In genomic region chr17:71171161-71171560, GRCm38 (mm10) we compare ENCODE assay signal across 21 mouse cellular contexts. TPM values are rescaled to one million over a fixed set of nuclear protein-coding genes. Genes with fewer than 3 reads are reported as not detected.
DNase-seq lines count a peak whose midpoint lies in the region; ATAC-seq and TF ChIP-seq lines count a peak whose summit lies in the region.
"Had no signal": no experiment of that assay in that cellular context is flagged by ENCODE, and none has a peak within 500 bp of the region (broad histone marks: within the 10 kb centered on the region; RNA-seq: fewer than 3 reads in every experiment).

No protein-coding gene starts in this region.

- no peak for TF ChIP-seq CTCF in layer of hippocampus, adult 2 months (conservative IDR thresholded peaks at IDR 0.05)

- no peaks in the 10 kb centered on the region for H3K27me3 ChIP-seq in erythroblast, embryonic 14.5 days (ENCODE audit: control insufficient read depth)
- no peaks in the 10 kb centered on the region for H3K27me3 ChIP-seq in liver, embryonic 15.5 days
- H3K27me3 ChIP-seq: forebrain, embryonic 15.5 days; hindbrain, embryonic 15.5 days; kidney, embryonic 15.5 days; limb, embryonic 15.5 days had no signal

- no peak overlapping the region for H3K9ac ChIP-seq in liver, embryonic 15.5 days
- H3K9ac ChIP-seq: forebrain, embryonic 15.5 days; hindbrain, embryonic 15.5 days; kidney, embryonic 15.5 days; limb, embryonic 15.5 days had no signal

- peak; percentile 15 for DNase-seq in spleen, adult 12 weeks (ENCODE audit: low spot score)
- DNase-seq in spleen, postnatal 10 days (ENCODE audit: low spot score in 2 of 2): no peak
- no peak for DNase-seq in B cell, adult 2 months
- DNase-seq in left cerebral cortex, adult 18-20 months (ENCODE audit: low spot score in 2 of 2): no peak
- DNase-seq in layer of hippocampus, adult 2 months (ENCODE audit: low spot score in 2 of 2): no peak
- DNase-seq: adrenal gland, postnatal 10 days; cerebellum, adult 18-20 months; cerebellum, postnatal 36 days; heart, postnatal 4 days; kidney, postnatal 4 days; lung, postnatal 10 days; thymus, postnatal 36 days had no signal

- peaks cover 6% of the 10 kb centered on the region; the same call in 1 of the 2 replicates for H3K9me3 ChIP-seq in erythroblast, embryonic 14.5 days (ENCODE audit: control insufficient read depth, low read length)
- no peaks in the 10 kb centered on the region for H3K9me3 ChIP-seq in liver, embryonic 15.5 days (replicated peaks)
- H3K9me3 ChIP-seq: embryonic facial prominence, embryonic 10.5 days; forebrain, embryonic 15.5 days; hindbrain, embryonic 15.5 days; kidney, embryonic 15.5 days; limb, embryonic 15.5 days had no signal

- peak overlapping the region; percentile 58 for H3K27ac ChIP-seq in liver, embryonic 15.5 days (replicated peaks)
- no peak overlapping the region for H3K27ac ChIP-seq in layer of hippocampus, adult 2 months
- H3K27ac ChIP-seq: embryonic facial prominence, embryonic 10.5 days; forebrain, embryonic 15.5 days; hindbrain, embryonic 15.5 days; kidney, embryonic 15.5 days; limb, embryonic 15.5 days had no signal

- WGBS in liver, embryonic 15.5 days (ENCODE audit: insufficient replicate concordance): 31% methylated on average over 4 of the region's 4 CpGs

- ATAC-seq in liver, embryonic 15.5 days (ENCODE audit: insufficient read depth): peak; percentile 87
- ATAC-seq: activated CD4-positive, CD25-positive, alpha-beta regulatory T cell, adult 4 months; forebrain, embryonic 15.5 days; intestine, embryonic 16.5 days had no signal

- peak overlapping the region; percentile 4 for H3K4me3 ChIP-seq in erythroblast, embryonic 14.5 days (replicated peaks)
- no peak overlapping the region for H3K4me3 ChIP-seq in liver, embryonic 15.5 days (replicated peaks)
- no peak overlapping the region for H3K4me3 ChIP-seq in layer of hippocampus, adult 2 months
- H3K4me3 ChIP-seq: embryonic facial prominence, embryonic 10.5 days; forebrain, embryonic 15.5 days; hindbrain, embryonic 15.5 days; kidney, embryonic 15.5 days; limb, embryonic 15.5 days had no signal

- peaks cover 65% of the 10 kb centered on the region for H3K4me1 ChIP-seq in erythroblast, embryonic 14.5 days (ENCODE audit: control insufficient read depth)
- H3K4me1 ChIP-seq in liver, embryonic 15.5 days (replicated peaks): peaks cover 41% of the 10 kb centered on the region
- H3K4me1 ChIP-seq: embryonic facial prominence, embryonic 10.5 days; forebrain, embryonic 15.5 days; hindbrain, embryonic 15.5 days; limb, embryonic 15.5 days had no signal

- H3K4me2 ChIP-seq in liver, embryonic 15.5 days: 0 out of 2 replicates have a peak overlapping the region, but pooled peaks have one; percentile 4
- H3K4me2 ChIP-seq: forebrain, embryonic 15.5 days; hindbrain, embryonic 15.5 days; kidney, embryonic 15.5 days; limb, embryonic 15.5 days had no signal

- peaks cover 3% of the 10 kb centered on the region; the same call in 1 of the 2 replicates for H3K36me3 ChIP-seq in erythroblast, embryonic 14.5 days (ENCODE audit: control insufficient read depth)
- no peaks in the 10 kb centered on the region for H3K36me3 ChIP-seq in liver, embryonic 15.5 days (replicated peaks)
- H3K36me3 ChIP-seq: embryonic facial prominence, embryonic 10.5 days; forebrain, embryonic 15.5 days; hindbrain, embryonic 15.5 days; kidney, embryonic 15.5 days; limb, embryonic 15.5 days had no signal

RNA-seq across cellular contexts. Expression of gene Lpin2, which starts 11.2 kb away (rescaled TPM):
- 5.9 and 10.0 TPM in 2 replicates for polyA plus RNA-seq in erythroblast, embryonic 14.5 days (2012)
- 42.3 and 46.7 TPM in 2 replicates for polyA plus RNA-seq in liver, embryonic 15.5 days (2015; fragmentation: Nextera tagmentation; extraction: Ambion mirVana)
- total RNA-seq in left cerebral cortex, adult 18-20 months (2021): 10 to 100 TPM; 77.7 to 89.3 TPM
- 100 to 1,000 TPM in 1 of 2 experiments, 10 to 100 TPM in 1; 95.8 to 109 TPM for total RNA-seq in layer of hippocampus, adult 2 months (2021)
